Mouse (Mus musculus) MEL (cell line): ENCODE results near the gene Nmd3.

ENCODE experiments used
- BHLHE40 ChIP-seq: IDR thresholded peaks from 2 replicates; pipeline ENCODE4 v1.6.1; 2012; ENCODE audit warnings: low read depth, mild to moderate bottlenecking, inconsistent platforms, low read length, improper control_type of control experiment, borderline replicate concordance
- CHD1 ChIP-seq: IDR thresholded peaks from 2 replicates; pipeline ENCODE4 v1.6.1; 2012; ENCODE audit warnings: low read depth, mild to moderate bottlenecking, inconsistent platforms, low read length, improper control_type of control experiment
- CTCF ChIP-seq, 3 experiments: IDR thresholded peaks in 2 of 3; conservative IDR thresholded peaks in 1 of 3; 2 replicates each; pipeline ENCODE4 v1.5.1; 2011 to 2012; ENCODE audit warnings: low read length in 3 of 3, low read depth in 2 of 3, mild to moderate bottlenecking in 2 of 3, improper control_type of control experiment in 1 of 3, inconsistent platforms in 1 of 3, mixed read lengths in 1 of 3, moderate library complexity in 1 of 3; ENCODE audit not compliant: control insufficient read depth in 1 of 3, insufficient read depth in 1 of 3, poor library complexity in 1 of 3, severe bottlenecking in 1 of 3
- HCFC1 ChIP-seq: IDR thresholded peaks from 2 replicates; pipeline ENCODE4 v1.6.1; 2012; ENCODE audit warnings: low read depth, mild to moderate bottlenecking, inconsistent platforms, low read length, improper control_type of control experiment, moderate library complexity
- NRF1 ChIP-seq: IDR thresholded peaks from 2 replicates; pipeline ENCODE4 v1.6.1; 2014; ENCODE audit warnings: low read depth, mild to moderate bottlenecking, inconsistent platforms, low read length, improper control_type of control experiment, moderate library complexity; ENCODE audit not compliant: poor library complexity, insufficient read depth, severe bottlenecking
- POLR2A ChIP-seq, 2 experiments: IDR thresholded peaks; 2 replicates each; pipeline ENCODE4 v1.6.1; 2011 to 2012; ENCODE audit warnings: low read length in 2 of 2, mild to moderate bottlenecking in 2 of 2, control low read depth in 1 of 2, improper control_type of control experiment in 1 of 2, low read depth in 1 of 2, moderate library complexity in 1 of 2; ENCODE audit not compliant: control insufficient read depth in 1 of 2, insufficient read depth in 1 of 2, poor library complexity in 1 of 2
- UBTF ChIP-seq: IDR thresholded peaks from 2 replicates; pipeline ENCODE4 v1.6.1; 2012; ENCODE audit warnings: low read depth, mild to moderate bottlenecking, inconsistent platforms, low read length, improper control_type of control experiment, moderate library complexity, borderline replicate concordance; ENCODE audit not compliant: insufficient read depth

GRCm38 (mm10) chr3:69762838-69763368, 41.1 kb downstream of the Nmd3 start:
- TF ChIP-seq BHLHE40 (no peak), CTCF (IDR thresholded peaks at IDR 0.05 in 2 of 3, conservative IDR thresholded peaks at IDR 0.05 in 1 of 3; ENCODE audit: control insufficient read depth in 1 of 3, insufficient read depth in 1 of 3, low read depth in 2 of 3, low read length in 3 of 3, poor library complexity in 1 of 3, severe bottlenecking in 1 of 3) (no peak), CHD1 (no peak), NRF1 (no peak), HCFC1 (no peak), POLR2A (IDR thresholded peaks at IDR 0.05; ENCODE audit: control insufficient read depth in 1 of 2, insufficient read depth in 1 of 2, low read depth in 1 of 2, low read length in 2 of 2, poor library complexity in 1 of 2) (no peak), UBTF (no peak)
